Mouse (Mus musculus): ENCODE data around the gene Cpsf6.

The Cpsf6 gene

GRCm38 (mm10) chr10:117385086-117385430, 5.2 kb upstream of the Cpsf6 start:
- DNase-seq (ENCODE audit: low spot score): no peak

- no peak for DNase-seq (ENCODE audit: low spot score)
Observed at GRCm38 (mm10) chr10:117384386-117385085, 4.7 kb upstream of the Cpsf6 start.

GRCm38 (mm10) chr10:117383941-117384340, 4.1 kb upstream of the Cpsf6 start:
- no peak for DNase-seq (ENCODE audit: low spot score)

GRCm38 (mm10) chr10:117382996-117383550, 3.3 kb upstream of the Cpsf6 start:
- DNase-seq (ENCODE audit: low spot score): no peak

- DNase-seq (ENCODE audit: low spot score): no peak
Observed at GRCm38 (mm10) chr10:117382146-117382545, 2.3 kb upstream of the Cpsf6 start.

- no peak for DNase-seq (ENCODE audit: low spot score)
Observed at GRCm38 (mm10) chr10:117380721-117381570, 1.1 kb upstream of the Cpsf6 start.

GRCm38 (mm10) chr10:117379441-117379840, 374 bp downstream of the Cpsf6 start:
- DNase-seq (ENCODE audit: low spot score): no peak

- DNase-seq (ENCODE audit: low spot score): no peak
Observed at GRCm38 (mm10) chr10:117378642-117379041, 1.2 kb downstream of the Cpsf6 start.

- DNase-seq (ENCODE audit: low spot score): no peak
Observed at GRCm38 (mm10) chr10:117378291-117378555, 1.6 kb downstream of the Cpsf6 start.

GRCm38 (mm10) chr10:117377431-117378290, 2.2 kb downstream of the Cpsf6 start:
- no peak for DNase-seq (ENCODE audit: low spot score)

GRCm38 (mm10) chr10:117376580-117377189, 3.1 kb downstream of the Cpsf6 start:
- peak; percentile 97 for DNase-seq (ENCODE audit: low spot score)

GRCm38 (mm10) chr10:117375841-117376579, 3.8 kb downstream of the Cpsf6 start:
- peak; percentile 48 for DNase-seq (ENCODE audit: low spot score)

GRCm38 (mm10) chr10:117375163-117375562, 4.7 kb downstream of the Cpsf6 start:
- DNase-seq (ENCODE audit: low spot score): no peak

- DNase-seq (ENCODE audit: low spot score): peak; percentile 38
Observed at GRCm38 (mm10) chr10:117363106-117363505, 16.7 kb downstream of the Cpsf6 start.

GRCm38 (mm10) chr10:117358891-117359290, 20.9 kb downstream of the Cpsf6 start:
- no peak for DNase-seq (ENCODE audit: low spot score)

GRCm38 (mm10) chr10:117343000-117343399, 36.8 kb downstream of the Cpsf6 start:
- no peak for DNase-seq (ENCODE audit: low spot score)

GRCm38 (mm10) chr10:117342406-117342805, 37.4 kb downstream of the Cpsf6 start:
- DNase-seq (ENCODE audit: low spot score): no peak

- DNase-seq (ENCODE audit: low spot score): no peak
Observed at GRCm38 (mm10) chr10:117341029-117341428, 38.8 kb downstream of the Cpsf6 start.

GRCm38 (mm10) chr10:117339241-117339640, 40.6 kb downstream of the Cpsf6 start:
- DNase-seq (ENCODE audit: low spot score): no peak

- DNase-seq (ENCODE audit: low spot score): no peak
Observed at GRCm38 (mm10) chr10:117337946-117338345, 41.9 kb downstream of the Cpsf6 start.

GRCm38 (mm10) chr10:117335649-117336048, 44.2 kb downstream of the Cpsf6 start:
- no peak for DNase-seq (ENCODE audit: low spot score)
